Mouse (Mus musculus): ENCODE data around the gene Bcl7c. TPM values are rescaled to one million over a fixed set of nuclear protein-coding genes. Genes with fewer than 3 reads are reported as not detected.
"Not testable (repeated sequence)": the region's sequence is repeated elsewhere in the genome, so short reads cannot be mapped to it uniquely, and the experiment has no call there.

Gene Bcl7c
- total RNA-seq (2015; ENCODE audit: low replicate concordance) (4.0 and 9.6 TPM in 2 replicates), total RNA-seq (2017; ENCODE audit: low replicate concordance) (2.6 and 12.7 TPM in 2 replicates)

DNA sequence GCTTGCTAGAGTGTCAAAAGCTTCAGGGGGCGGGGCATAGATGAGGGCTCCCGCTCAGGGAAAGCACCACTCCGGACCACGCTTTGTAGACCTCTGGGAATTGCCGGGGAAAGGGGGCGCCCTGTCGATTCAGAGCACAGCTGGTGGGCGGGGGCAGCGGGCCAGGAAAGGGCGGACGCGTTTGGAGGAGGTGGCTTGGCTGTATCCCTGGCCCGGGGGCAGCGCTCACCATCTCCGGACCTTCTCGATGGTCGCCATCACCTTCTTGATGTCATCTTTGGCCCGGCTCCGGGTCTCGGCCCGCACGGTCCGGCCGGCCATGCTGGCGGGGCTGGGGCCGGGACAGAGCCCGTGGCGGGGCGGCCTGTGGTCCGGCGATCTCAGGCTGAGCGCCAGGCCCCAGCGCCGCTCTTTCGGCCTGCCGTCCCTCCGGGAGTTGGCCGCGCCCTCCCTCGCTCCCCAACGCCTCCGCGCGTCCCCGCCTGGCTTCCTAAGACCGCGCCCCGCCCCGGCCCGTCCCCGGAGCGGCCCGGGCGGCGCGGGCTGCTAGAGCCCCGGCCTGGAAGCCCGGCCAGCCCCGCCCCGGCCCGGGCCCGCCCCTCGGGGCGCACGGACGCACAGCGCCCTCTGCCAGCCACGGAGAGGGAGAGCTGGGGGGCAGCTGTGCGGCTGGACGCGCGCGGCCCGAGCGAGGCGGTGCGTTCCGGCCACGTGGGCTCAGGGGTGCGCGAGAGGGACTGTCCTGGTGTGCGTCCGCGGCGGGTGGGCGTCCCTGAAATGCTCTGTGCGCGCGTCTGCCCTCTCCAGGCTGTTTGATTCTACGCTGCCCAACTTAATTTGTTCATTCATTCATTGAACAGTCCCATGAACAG is at the start of gene Bcl7c:
TSS of gene Bcl7c (minus strand) at position 727 of the 872 bp plus-strand sequence.
- peak; percentile 86 for ATAC-seq (replicated peaks; ENCODE audit: low FRiP score, poor library complexity, severe bottlenecking)

DNA sequence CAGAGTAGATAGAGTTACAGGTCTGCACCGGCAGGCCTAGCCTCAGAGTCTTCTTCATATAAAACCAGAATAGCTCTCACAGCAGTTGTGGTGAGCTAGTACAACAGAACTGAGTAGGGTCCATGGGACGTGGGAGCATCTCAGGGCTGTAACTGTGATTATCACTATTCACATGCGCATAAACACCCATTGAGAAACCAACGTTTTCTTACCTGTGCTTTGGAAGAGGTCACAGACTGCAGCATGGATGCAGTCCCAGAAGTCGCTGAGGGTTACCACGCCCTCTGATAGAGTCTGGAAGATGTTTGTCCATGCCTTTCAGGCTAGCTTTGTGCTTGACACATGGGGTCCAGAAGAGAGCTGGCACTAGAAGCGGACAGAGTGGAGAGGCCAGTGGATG is 45.0 kb upstream of the Bcl7c start:
- ATAC-seq (replicated peaks; ENCODE audit: low FRiP score, poor library complexity, severe bottlenecking): no peak

DNA sequence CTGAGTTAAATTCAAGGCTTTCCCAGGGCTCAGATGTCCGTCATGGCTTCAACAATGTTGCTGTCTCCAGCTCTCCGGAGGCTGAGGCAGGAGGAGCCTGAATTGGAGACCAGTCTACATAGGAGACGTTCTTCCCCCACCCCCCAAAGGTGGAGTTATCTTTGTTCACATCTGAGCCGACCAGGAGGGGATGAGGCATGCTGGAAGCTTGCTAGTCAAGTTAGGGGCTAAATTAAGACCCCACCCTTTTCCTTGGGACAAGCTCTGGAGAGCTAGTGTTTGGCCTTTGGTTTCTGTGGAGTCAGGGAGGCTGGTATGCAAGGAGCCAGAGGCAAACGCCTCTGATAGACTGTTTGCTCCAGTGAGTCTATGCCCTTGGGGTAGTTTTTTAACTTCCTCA is 44.4 kb upstream of the Bcl7c start:
- no peak for ATAC-seq (replicated peaks; ENCODE audit: low FRiP score, poor library complexity, severe bottlenecking)

DNA sequence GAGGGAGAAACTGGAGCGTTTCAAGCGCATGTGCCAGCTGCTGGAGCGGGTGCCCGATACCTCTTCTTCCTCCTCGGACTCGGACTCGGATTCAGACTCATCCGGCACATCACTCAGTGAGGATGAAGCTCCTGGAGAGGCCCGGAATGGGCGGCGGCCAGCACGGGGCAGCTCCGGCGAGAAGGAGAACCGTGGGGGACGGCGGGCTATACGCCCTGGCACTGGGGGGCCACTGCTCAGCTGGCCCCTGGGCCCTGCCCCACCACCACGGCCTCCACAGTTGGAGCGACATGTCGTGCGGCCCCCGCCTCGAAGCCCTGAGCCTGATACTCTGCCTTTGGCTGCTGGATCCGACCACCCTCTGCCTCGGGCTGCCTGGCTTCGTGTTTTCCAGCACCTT is 43.3 kb upstream of the Bcl7c start:
- ATAC-seq (replicated peaks; ENCODE audit: low FRiP score, poor library complexity, severe bottlenecking): no peak

DNA sequence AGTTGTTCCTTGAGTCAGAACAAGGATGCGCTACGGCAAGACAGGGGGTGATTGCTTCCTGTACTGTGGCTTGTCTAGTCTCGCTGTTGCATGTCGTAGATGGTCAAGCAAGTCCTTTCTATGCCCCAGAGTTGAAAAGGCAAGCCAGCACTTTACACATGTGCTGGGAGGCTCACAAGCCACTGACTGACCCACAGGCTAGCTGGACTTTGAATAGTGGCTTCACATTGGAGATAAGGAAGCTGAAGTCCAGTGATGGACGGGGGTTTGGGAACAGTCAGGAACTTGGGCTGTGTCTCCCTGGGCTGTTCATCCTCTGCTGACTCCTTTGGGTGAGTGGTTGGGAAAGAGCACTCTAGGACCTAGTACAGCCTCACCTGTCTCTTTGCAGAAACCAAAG is 42.9 kb upstream of the Bcl7c start:
- no peak for ATAC-seq (replicated peaks; ENCODE audit: low FRiP score, poor library complexity, severe bottlenecking)

DNA sequence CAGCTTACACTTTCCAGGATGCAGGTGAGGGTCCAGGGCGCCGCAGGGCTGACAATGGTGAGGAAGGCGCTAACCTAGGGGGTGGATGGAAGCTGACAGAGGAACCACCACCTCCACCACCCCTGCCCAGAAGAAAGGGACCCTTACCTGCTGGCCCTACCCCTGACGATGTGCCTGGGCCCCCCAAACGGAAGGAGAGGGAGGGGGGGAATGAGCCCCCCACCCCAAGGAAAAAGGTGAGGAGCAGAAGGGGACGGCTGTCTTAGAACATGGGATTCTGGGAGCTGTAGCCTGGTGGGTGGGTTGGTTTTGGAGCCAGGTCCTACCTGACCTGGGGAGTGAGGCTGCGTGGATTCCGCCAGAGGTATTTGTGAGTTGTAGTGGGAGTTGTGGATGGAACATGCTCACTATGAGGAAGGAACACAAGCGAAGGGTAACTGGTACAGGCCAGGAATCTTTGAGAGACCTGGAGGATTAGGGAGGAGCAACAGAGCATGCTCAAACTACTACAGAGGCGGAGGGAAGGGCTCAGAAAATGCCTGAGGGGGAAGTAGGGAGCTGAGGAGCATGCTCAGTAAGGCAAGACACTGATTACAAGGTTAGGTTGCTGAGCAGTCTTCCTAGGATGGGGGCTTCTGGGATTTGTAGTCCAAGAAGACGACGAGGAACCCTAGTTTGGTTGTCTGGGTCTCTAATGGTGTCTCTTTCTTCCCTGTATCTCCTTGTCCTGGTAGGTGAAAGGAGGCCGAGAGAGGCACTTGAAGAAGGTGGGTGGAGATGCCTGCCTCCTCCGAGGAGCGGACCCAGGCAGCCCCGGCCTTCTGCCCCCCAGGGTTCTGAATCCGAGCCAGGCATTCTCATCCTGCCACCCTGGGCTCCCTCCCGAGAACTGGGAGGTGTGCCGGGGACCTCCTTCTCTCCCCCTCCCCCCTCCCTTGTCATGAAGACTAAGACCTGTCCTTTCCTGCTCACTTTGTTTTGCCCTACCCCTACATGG is 41.7 kb upstream of the Bcl7c start:
- no peak for ATAC-seq (replicated peaks; ENCODE audit: low FRiP score, poor library complexity, severe bottlenecking)

DNA sequence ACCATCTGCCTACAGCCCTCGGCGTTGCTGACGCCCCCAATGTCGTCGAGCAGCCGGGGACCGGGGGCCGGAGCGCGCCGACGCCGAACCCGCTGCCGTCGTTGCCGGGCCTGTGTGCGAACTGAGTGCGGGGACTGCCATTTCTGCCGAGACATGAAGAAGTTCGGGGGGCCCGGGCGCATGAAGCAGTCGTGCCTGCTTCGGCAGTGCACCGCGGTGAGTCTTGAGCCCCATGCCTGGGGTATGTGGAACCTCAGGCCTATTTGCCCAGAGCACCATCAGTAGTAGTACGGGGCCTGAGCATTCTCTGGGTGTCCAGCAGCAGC is 39.5 kb upstream of the Bcl7c start:
- ATAC-seq (replicated peaks; ENCODE audit: low FRiP score, poor library complexity, severe bottlenecking): no peak

DNA sequence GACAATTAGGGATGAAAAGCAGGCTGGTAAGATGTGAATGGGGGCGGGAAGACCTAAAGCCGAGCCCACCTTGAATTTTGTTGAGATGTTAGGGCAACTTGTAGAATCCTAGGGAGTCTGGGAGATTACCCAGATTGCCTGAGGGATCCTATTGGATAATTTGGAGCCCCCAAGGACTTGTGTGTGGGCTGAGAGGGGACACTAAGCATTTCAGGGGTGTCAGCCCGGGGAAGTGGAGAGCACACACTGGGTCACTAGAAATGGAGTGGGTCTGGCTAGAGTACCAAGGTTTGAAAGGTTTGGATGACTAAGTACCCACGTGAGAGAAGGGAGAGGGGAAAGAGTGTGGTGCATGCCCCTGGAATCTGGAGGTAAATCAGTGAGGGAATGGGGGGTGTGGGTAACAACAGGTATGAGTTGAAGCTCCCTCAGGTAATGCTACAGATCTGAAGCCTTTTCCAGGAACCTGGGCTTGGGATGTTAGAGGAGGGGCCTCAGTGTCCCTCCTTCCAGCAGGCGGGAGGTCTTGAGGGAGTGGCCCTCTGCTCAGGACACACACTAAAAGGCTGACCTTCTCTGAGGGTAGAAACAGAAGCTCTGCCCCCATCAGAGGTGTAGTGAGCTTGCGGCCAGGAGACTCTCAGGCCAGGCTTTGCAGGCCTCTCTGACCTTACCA is 39.0 kb upstream of the Bcl7c start:
- no peak for ATAC-seq (replicated peaks; ENCODE audit: low FRiP score, poor library complexity, severe bottlenecking)

DNA sequence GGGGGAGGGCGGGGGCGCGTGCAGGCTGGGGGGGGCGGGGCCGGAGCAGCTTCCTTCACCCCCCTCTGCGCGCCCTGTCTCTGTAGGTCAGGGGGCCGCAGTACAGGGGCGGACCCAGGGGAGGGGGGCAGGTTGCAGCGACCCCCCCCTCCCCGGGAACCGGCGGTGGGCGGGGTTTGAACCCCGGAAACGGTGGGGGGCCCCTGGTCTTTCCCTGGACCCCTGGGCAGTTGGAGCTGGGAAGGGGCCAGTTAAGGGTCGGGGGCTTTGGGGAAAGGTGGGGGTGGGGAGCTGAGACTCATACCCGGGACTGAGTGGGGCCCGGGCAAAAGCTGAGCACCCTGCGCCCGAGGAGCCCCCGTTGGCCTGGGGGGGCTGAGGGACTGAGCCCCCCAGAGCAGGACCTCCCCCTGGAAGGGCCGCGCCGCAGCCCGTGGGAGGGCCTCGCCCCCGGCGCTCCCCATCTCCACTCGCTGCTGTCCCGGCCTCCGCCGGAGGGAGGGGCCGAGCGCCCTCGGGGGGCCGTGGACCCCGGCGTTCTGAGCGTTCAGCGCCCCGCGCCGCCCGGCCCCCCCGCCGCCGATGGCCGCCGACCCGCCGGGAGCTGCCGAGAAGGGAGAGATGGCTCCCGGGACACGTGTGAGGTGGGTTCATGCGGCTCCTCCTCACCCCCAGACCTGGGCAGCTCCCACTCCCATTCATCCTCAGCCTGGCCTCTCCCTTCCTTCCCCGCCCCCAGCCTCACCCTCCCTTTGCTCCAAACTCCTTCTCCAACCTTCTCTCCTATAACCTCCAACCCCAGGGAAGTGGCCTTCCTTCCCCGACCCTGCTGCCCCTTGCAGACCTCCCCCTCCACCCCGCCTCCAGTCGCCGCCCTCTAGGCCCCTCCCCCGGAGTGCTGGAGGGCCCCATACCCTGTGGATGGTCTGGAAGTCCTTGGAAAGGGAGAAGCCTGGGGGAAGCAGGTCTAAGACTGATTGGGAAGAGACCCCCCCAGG is 38.1 kb upstream of the Bcl7c start:
- no peak for ATAC-seq (replicated peaks; ENCODE audit: low FRiP score, poor library complexity, severe bottlenecking)

DNA sequence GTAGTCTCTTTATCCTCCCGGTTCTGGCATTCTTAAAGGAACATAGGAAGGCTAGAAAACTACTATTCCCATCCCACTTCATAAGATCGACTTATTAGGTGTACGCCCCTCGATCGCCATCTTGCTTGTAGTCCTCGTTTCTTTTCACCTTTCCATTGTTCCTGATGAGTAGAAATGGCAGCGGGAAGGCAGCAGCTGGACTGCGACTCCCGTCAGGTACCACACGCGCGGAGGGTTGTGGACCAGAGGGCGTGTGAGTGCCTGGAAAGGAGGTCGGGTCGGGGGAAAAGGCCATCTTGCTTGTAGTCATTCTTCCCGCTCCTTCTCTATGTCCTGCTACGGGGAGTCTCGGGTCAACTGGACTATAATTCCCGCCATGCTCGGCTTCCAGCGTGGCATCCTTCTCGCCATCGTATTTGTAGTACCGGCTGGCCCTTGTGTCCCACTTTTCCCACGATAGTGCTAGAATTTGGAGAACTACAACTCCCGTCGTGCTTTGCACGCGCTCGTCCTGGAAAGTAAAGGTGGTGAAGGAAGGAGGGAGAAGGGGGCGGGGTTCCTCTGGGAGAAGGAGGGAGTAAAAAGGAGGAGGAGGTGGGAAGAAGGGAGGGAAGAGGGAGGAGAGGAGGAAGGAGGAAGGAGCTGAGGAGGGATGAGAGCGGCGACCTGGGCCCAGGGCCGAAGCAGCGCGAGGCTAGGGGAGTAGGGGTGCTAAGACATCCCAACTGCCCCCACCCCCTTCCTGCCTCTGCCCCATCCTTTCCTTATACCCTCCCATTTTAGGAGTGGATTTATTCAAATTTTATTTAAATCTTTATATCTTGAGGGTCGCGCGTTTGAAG is 37.1 kb upstream of the Bcl7c start:
- peak; percentile 72 for ATAC-seq (replicated peaks; ENCODE audit: low FRiP score, poor library complexity, severe bottlenecking)

DNA sequence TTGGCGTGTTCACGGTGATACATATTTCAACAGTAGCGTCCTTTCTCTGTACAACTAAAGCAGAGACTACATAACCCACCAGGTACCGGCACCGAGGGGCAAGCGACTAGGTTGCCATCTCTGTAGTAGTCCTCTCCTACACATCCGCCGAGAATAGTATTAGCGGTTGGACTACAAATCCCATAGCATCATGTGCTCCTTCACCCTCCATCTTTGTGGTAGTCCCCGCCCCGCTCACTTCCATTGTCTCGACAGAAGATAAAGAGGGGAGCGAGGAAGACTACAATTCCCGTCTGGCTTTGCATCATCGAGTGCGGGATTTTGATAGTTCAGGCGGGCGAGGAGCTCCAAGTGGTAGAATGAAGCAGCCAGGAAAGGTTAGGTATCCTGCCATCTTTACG is 36.5 kb upstream of the Bcl7c start:
- peak; percentile 78 for ATAC-seq (replicated peaks; ENCODE audit: low FRiP score, poor library complexity, severe bottlenecking)

DNA sequence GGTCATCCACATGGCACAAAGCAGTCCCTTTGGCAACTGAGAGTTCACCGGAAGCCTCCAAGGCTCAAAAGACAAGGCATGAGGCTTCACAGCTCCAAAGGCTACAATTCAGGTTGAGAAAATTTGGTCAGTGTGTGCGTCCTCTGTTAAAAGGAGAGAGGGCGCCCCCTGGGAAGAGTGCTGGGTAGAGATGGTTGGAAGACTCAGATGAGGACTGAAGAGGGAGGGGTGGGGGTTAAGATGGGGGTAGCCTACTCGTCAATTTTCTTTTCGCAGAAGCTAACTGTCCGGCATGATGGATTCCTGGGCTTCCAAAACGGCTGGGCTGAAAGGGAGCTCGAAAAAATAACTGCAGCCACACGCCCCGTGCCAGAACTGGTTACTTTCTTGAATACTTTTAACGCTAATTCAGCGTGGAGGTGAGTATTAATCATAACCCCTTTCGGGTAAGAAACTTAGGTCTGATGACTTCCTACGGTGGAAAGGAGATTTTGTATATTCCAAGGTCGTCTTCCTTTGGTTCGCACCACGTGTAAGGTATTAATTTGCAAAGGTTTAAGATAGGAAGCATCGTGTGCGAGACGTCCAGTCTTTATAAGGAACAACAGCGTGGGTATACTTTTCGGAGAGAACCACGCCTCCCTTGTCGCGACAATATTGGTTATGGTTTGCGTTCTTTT is 35.8 kb upstream of the Bcl7c start, which contains the start of gene Fbxl19:
TSS of gene Fbxl19 (plus strand) at position 178 of the 680 bp plus-strand sequence.
- ATAC-seq (replicated peaks; ENCODE audit: low FRiP score, poor library complexity, severe bottlenecking): no peak

DNA sequence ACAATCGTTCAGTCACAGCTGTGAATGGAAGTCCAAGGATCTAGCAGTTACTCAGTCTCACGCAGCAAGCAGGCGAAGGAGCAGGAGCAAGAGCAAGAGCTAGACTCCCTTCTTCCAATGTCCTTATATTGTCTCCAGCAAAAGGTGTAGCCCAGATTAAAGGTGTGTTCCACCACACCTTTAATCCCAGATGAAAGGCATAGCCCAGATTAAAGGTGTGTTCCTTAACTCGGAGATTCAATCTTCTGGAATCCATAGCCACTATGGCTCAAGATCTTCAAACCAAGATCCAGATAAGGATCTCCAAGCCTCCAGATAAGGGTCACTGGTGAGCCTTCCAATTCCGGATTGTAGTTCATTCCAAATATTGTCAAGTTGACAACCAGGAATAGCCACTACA is 23.3 kb upstream of the Bcl7c start, which contains the start of gene Ctf2:
TSS of gene Ctf2 (minus strand) at position 101 of the 400 bp plus-strand sequence.
- not testable (repeated sequence) for ATAC-seq (replicated peaks; ENCODE audit: low FRiP score, poor library complexity, severe bottlenecking)

DNA sequence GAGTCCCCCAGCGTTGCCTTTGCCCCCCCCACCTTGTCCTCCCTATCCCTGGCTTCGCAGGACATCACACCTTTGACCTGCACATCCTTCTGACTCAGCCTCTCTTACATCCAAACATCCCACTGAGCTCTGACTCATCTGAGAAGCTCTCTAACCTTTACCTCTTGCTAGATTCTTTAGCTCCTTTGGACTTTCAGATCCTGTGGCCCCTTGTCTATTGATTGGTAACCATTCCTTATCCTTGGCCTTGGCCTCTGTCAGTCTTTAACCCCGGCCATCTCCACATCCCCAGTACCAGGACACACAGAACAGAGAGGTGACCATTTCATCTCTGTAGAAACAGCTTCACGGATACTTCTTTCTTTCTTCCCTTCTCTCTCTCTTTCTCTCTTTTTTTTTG is 21.4 kb upstream of the Bcl7c start:
- ATAC-seq (replicated peaks; ENCODE audit: low FRiP score, poor library complexity, severe bottlenecking): no peak

DNA sequence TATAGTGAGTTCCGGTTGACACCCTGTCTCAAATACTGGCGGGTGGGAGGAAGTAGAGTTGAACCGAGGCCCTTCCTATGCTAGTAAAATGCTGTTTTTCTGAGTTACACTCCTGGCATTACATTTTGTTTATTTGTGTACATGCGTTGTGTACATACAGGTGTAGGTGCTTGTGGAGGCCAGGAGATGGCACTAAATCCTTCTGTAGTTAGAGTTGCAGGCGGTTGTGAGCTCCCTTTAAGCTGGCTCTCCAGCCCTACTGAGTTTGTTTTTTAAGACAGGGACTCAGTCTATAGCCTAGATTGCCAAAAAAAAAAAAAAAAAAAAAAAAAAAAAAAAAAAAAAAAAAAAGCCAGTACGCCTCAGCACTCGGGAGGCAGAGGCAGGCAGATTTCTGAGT is 19.2 kb upstream of the Bcl7c start:
- ATAC-seq (replicated peaks; ENCODE audit: low FRiP score, poor library complexity, severe bottlenecking): no peak

DNA sequence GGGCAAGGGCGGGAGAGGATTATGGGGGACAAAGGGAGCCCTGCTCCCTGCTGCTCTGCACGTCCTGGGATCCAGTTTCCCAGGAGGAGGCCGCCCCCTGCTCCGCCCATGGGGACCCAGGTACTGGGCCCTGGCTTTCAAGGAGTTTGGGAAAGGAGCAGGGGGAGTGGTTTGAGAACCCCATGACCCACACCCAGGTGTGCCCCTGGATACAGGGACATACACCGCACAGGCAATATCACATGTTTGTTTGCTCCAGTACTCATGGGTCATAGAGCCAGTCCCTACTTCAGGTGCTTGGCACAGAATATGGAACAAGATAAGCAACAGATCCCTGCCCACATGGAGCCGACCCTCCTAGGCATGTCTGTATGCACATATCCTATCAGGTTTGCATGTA is 17.2 kb upstream of the Bcl7c start:
- no peak for ATAC-seq (replicated peaks; ENCODE audit: low FRiP score, poor library complexity, severe bottlenecking)

DNA sequence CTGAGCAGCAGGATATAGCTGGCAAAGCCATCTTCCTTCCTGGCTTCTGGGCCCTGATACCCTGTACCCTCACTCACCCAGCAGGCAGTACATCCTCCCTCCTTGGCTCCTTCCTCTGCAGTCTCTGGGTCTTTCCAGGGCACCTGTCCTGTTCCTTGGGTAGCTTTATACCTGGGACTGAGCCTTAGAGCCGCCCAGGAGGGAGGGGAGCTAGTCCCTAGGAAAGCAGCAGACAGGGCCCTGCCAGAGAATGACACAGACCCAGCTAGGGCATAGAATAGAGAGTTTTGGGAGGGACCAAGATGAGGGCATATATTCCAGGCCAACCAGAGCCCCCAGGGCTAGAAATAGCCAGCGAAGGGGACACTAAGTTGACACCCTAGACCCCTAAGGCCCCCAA is 16.8 kb upstream of the Bcl7c start:
- no peak for ATAC-seq (replicated peaks; ENCODE audit: low FRiP score, poor library complexity, severe bottlenecking)

Measured in erythroid progenitor cell, adult 5-6 weeks (primary cell).